Mouse (Mus musculus): ENCODE data around the gene Alpk3. TPM values are rescaled to one million over a fixed set of nuclear protein-coding genes. Genes with fewer than 3 reads are reported as not detected.

The Alpk3 gene
- total and polyA plus RNA-seq, 2 experiments from 2014 or later = 0.16 TPM

DNA sequence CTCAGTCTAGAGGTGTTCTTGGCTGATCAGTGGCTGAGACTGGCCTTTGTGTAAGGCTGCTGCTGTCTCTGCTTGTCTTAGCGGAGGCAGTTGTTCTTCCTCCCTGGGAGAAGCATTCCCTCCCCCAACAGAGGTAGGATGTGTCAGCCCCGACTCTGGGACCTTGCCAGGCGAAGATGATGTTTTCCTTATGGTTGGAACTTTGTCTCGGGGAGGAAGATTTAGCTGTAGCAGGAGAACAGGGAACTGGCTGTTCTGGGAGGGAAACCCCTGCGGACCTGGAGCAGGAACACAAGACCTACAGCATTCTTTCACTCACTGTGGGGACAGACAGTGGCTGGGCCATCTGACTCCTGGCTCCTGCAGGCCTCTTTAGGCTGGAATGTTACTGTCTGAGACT is 15.1 kb downstream of the Alpk3 start:
- no peak for ATAC-seq
- Histone ChIP-seq H3K9me3 (ENCODE audit: low read length) (no peaks in the 10 kb centered on the region), H3K4me3 (ENCODE audit: low read length) (no peak overlapping the region), H3K27ac (no peak overlapping the region), H3K4me1 (ENCODE audit: insufficient read depth, low read length) (no peaks in the 10 kb centered on the region), H3K36me3 (ENCODE audit: insufficient read depth, low read length) (no peaks in the 10 kb centered on the region), H3K9ac (replicated peaks; ENCODE audit: low read length) (no peak overlapping the region), H3K4me2 (ENCODE audit: low read depth, low read length) (no peak overlapping the region), H3K27me3 (ENCODE audit: insufficient read depth, low read length) (no peaks in the 10 kb centered on the region)
- TF ChIP-seq CTCF (IDR thresholded peaks at IDR 0.05; ENCODE audit: low read depth) = no peak
- WGBS = 47% methylated on average over 5 of the region's 5 CpGs
- no peak for DNase-seq (ENCODE audit: low spot score)

DNA sequence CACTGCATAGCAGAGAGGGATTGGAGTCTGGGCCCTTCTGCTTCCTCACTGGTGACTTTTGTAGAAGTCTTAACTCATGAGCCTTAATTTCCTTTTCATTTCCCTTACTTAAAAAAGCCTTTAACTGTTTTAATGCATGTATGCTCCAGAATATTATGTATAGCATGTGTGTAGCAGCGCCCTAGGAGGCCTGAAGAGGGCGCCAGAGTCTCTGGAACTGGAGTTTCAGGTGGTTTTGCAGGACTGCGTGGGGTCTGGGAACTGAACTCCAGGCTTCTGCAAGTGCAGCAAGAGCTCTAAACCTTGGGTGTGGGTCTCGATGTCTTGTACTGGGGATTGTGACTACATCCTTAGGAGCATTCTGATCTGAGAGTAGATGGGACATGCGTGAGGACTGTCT is 15.9 kb downstream of the Alpk3 start:
- DNase-seq (ENCODE audit: low spot score) (no peak), ATAC-seq (no peak)
- H3K27me3 ChIP-seq (ENCODE audit: insufficient read depth, low read length) = no peaks in the 10 kb centered on the region
- no peaks in the 10 kb centered on the region for H3K4me1 ChIP-seq (ENCODE audit: insufficient read depth, low read length)
- no peak overlapping the region for H3K27ac ChIP-seq
- WGBS = 83% methylated on average over 5 of the region's 5 CpGs
- no peak overlapping the region for H3K4me3 ChIP-seq (ENCODE audit: low read length)
- no peak overlapping the region for H3K9ac ChIP-seq (replicated peaks; ENCODE audit: low read length)
- no peaks in the 10 kb centered on the region for H3K9me3 ChIP-seq (ENCODE audit: low read length)
- peak; percentile 24 for TF ChIP-seq CTCF (IDR thresholded peaks at IDR 0.05; ENCODE audit: low read depth)
- H3K36me3 ChIP-seq (ENCODE audit: insufficient read depth, low read length) = no peaks in the 10 kb centered on the region
- no peak overlapping the region for H3K4me2 ChIP-seq (ENCODE audit: low read depth, low read length)

- no peak for TF ChIP-seq CTCF (IDR thresholded peaks at IDR 0.05; ENCODE audit: low read depth)
- H3K4me3 ChIP-seq (ENCODE audit: low read length) = no peak overlapping the region
- no peak overlapping the region for H3K4me2 ChIP-seq (ENCODE audit: low read depth, low read length)
- DNase-seq (ENCODE audit: low spot score) (no peak), ATAC-seq (no peak)
- H3K9me3 ChIP-seq (ENCODE audit: low read length) = no peaks in the 10 kb centered on the region
- H3K9ac ChIP-seq (replicated peaks; ENCODE audit: low read length) = no peak overlapping the region
- no peaks in the 10 kb centered on the region for H3K27me3 ChIP-seq (ENCODE audit: insufficient read depth, low read length)
- H3K4me1 ChIP-seq (ENCODE audit: insufficient read depth, low read length) = no peaks in the 10 kb centered on the region
- H3K36me3 ChIP-seq (ENCODE audit: insufficient read depth, low read length) = no peaks in the 10 kb centered on the region
- 73% methylated on average over 9 of the region's 9 CpGs for WGBS
- no peak overlapping the region for H3K27ac ChIP-seq
Observed at GRCm38 (mm10) chr7:81074546-81074945, 17.1 kb downstream of the Alpk3 start.

DNA sequence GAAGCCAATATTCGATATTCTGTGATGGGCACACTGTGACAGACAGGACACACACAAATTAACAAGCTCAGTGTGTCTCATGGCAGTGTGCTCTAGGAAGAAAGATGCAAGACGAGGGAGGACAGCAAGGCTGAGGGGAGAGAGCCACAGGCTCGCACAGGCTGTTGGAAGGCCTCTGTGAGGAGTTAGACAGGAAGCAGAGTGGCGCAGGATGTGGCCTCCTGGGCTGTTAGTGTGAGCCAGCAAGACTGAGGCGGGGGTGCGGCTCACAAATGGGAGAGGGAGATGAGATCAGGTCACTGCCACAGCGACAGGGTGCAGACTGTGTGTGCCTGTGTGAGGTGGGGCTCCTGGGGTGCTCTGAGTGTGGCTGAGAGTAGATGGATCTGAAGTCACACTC is 17.9 kb downstream of the Alpk3 start:
- Histone ChIP-seq H3K27ac (no peak overlapping the region), H3K4me1 (ENCODE audit: insufficient read depth, low read length) (no peaks in the 10 kb centered on the region), H3K9ac (replicated peaks; ENCODE audit: low read length) (no peak overlapping the region), H3K4me2 (ENCODE audit: low read depth, low read length) (no peak overlapping the region), H3K36me3 (ENCODE audit: insufficient read depth, low read length) (no peaks in the 10 kb centered on the region), H3K9me3 (ENCODE audit: low read length) (no peaks in the 10 kb centered on the region), H3K4me3 (ENCODE audit: low read length) (no peak overlapping the region), H3K27me3 (ENCODE audit: insufficient read depth, low read length) (no peaks in the 10 kb centered on the region)
- DNase-seq (ENCODE audit: low spot score) (no peak), ATAC-seq (no peak)
- TF ChIP-seq CTCF (IDR thresholded peaks at IDR 0.05; ENCODE audit: low read depth) = no peak
- WGBS = 64% methylated on average over 7 of the region's 7 CpGs

- H3K9ac ChIP-seq (replicated peaks; ENCODE audit: low read length) = no peak overlapping the region
- no peak overlapping the region for H3K4me3 ChIP-seq (ENCODE audit: low read length)
- no peak for ATAC-seq
- no peaks in the 10 kb centered on the region for H3K4me1 ChIP-seq (ENCODE audit: insufficient read depth, low read length)
- H3K27me3 ChIP-seq (ENCODE audit: insufficient read depth, low read length) = no peaks in the 10 kb centered on the region
- no peak for DNase-seq (ENCODE audit: low spot score)
- no peak for TF ChIP-seq CTCF (IDR thresholded peaks at IDR 0.05; ENCODE audit: low read depth)
- WGBS = 90% methylated on average over 5 of the region's 5 CpGs
- no peak overlapping the region for H3K4me2 ChIP-seq (ENCODE audit: low read depth, low read length)
- no peaks in the 10 kb centered on the region for H3K9me3 ChIP-seq (ENCODE audit: low read length)
- H3K36me3 ChIP-seq (ENCODE audit: insufficient read depth, low read length) = no peaks in the 10 kb centered on the region
- H3K27ac ChIP-seq = no peak overlapping the region
Observed at GRCm38 (mm10) chr7:81075732-81076131, 18.3 kb downstream of the Alpk3 start.

DNA sequence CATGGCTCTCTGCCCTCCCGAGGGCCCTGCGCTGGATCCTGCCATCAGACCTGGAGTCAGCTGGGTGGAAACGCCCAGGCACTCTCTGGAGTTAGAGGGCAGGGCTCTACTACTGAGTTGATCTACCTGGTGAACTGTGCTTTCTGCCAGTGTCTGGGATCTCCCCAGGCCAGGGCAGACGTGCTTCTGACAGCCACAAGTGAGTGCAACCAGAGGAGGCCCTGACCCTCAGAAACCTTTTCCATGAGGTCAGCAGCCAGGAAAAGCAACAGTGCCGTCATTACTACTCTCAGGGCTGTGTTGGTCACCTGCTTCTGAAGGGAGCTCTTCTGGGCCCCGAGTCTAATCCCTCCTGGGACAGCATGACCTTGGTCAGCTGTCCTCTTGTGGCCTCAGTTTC is 19.6 kb downstream of the Alpk3 start:
- no peaks in the 10 kb centered on the region for H3K27me3 ChIP-seq (ENCODE audit: insufficient read depth, low read length)
- no peak overlapping the region for H3K4me2 ChIP-seq (ENCODE audit: low read depth, low read length)
- no peak overlapping the region for H3K9ac ChIP-seq (replicated peaks; ENCODE audit: low read length)
- H3K9me3 ChIP-seq (ENCODE audit: low read length) = no peaks in the 10 kb centered on the region
- H3K4me3 ChIP-seq (ENCODE audit: low read length) = no peak overlapping the region
- ATAC-seq (no peak), DNase-seq (ENCODE audit: low spot score) (no peak)
- WGBS = 75% methylated on average over 6 of the region's 6 CpGs
- H3K4me1 ChIP-seq (ENCODE audit: insufficient read depth, low read length) = no peaks in the 10 kb centered on the region; the same call in 1 of the 2 replicates
- no peak for TF ChIP-seq CTCF (IDR thresholded peaks at IDR 0.05; ENCODE audit: low read depth)
- H3K27ac ChIP-seq = no peak overlapping the region
- H3K36me3 ChIP-seq (ENCODE audit: insufficient read depth, low read length) = no peaks in the 10 kb centered on the region

- no peak overlapping the region for H3K4me3 ChIP-seq (ENCODE audit: low read length)
- H3K27me3 ChIP-seq (ENCODE audit: insufficient read depth, low read length) = no peaks in the 10 kb centered on the region
- H3K9me3 ChIP-seq (ENCODE audit: low read length) = no peaks in the 10 kb centered on the region
- no peak for DNase-seq (ENCODE audit: low spot score)
- 84% methylated on average over 6 of the region's 6 CpGs for WGBS
- H3K27ac ChIP-seq = no peak overlapping the region
- H3K9ac ChIP-seq (replicated peaks; ENCODE audit: low read length) = no peak overlapping the region
- no peak for TF ChIP-seq CTCF (IDR thresholded peaks at IDR 0.05; ENCODE audit: low read depth)
- H3K36me3 ChIP-seq (ENCODE audit: insufficient read depth, low read length) = no peaks in the 10 kb centered on the region
- no peak for ATAC-seq
- H3K4me2 ChIP-seq (ENCODE audit: low read depth, low read length) = no peak overlapping the region
- no peaks in the 10 kb centered on the region; the same call in 1 of the 2 replicates for H3K4me1 ChIP-seq (ENCODE audit: insufficient read depth, low read length)
Observed at GRCm38 (mm10) chr7:81078740-81079139, 21.3 kb downstream of the Alpk3 start.
